Mouse (Mus musculus) small intestine, adult 2 months (tissue): ENCODE measurements around the gene Timm50.

Experiments
- CTCF ChIP-seq: fragments of 200-500 bp; IDR thresholded peaks from 2 replicates; pipeline ENCODE4 v1.5.1; 2012; ENCODE audit warnings: low read depth, mild to moderate bottlenecking, control low read depth, inconsistent platforms, low read length, moderate library complexity, mixed read lengths; ENCODE audit not compliant: insufficient replicate concordance, insufficient read length; ENCODE audit errors: extremely low read depth
- POLR2A ChIP-seq: fragments of 200-500 bp; IDR thresholded peaks from 2 replicates; pipeline ENCODE4 v1.6.1; 2012; ENCODE audit warnings: low read depth, mild to moderate bottlenecking, control low read depth, inconsistent platforms, low read length, moderate library complexity

DNA sequence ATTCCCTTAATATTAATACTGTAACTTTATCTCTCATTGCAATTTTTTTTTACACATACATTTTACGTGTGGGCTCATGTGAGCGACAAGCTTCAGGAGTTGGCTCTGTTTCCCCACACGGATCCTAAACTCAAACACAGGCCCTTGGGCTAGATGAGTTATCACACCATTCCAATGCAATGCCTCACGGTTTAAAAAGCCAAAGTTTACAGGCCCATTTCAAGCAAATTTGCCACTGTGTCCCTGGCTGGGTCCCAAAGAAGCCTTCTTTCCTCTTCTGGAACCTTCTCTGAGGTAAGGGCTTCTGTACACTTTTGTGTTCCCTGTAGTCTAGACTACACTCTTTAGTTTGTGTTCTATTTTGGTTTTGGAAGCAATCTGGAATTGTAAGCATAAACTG lies 22.7 kb upstream of the Timm50 start:
- TF ChIP-seq CTCF (no peak), POLR2A (no peak)
